Mouse (Mus musculus) erythroblast, embryonic 14.5 days (primary cell): ENCODE results near the gene Slc22a23.

Experiments used
- GATA1 ChIP-seq: IDR thresholded peaks from 2 replicates; pipeline ENCODE4 v1.6.1; 2012; ENCODE audit warnings: low read length, inconsistent platforms, mixed read lengths
- TAL1 ChIP-seq: IDR thresholded peaks from 3 replicates; pipeline ENCODE4 v1.6.1; 2012; ENCODE audit warnings: low read length, inconsistent platforms, mixed read lengths

DNA sequence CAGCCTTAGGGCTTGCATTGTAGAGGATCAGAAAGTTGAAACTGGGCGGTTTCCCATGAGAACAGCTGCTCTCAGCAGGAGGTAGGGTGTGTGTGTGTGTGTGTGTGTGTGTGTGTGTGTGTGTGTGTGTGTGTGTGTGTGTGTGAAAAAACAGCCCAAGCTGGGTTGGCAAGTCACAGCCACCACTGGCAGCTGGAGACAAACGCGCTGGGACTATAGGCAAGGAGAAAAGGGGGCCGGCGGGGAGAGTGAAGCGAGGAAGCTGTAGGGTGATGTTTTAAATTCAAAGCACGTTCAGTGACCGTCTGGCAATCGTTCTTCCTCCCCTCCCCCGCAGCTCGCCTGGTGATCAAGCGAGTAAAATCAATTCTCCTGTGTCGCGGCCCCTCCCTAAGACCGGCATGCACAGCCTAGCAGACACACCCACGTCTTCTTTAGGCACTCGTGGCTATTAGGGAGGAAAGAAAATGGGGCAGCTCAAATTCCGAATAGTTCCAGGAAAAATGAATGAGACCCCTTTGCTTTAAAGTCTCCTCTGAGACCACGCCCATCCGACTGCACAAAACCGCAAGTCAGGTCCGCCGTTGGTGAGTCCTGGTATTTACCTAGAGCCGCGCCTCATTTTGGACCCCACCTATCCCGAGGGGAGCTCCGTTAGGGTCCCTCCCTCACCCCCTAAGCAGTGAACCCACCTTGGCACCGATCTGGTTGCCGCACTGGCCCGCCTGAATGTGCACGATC, 215.3 kb downstream of the Slc22a23 start:
- no peak for TF ChIP-seq GATA1
- no peak for TF ChIP-seq TAL1
